Mouse (Mus musculus) liver, adult 2 months (tissue): Measurements from ENCODE around the gene Cd28.

Experiments used
- CTCF ChIP-seq: fragments of 200-500 bp; IDR thresholded peaks from 2 replicates; pipeline ENCODE4 v1.5.1; 2011; ENCODE audit warnings: low read depth, low read length, control low read depth
- POLR2A ChIP-seq: fragments of 200-500 bp; IDR thresholded peaks from 2 replicates; pipeline ENCODE4 v1.6.1; 2011; ENCODE audit warnings: low read length, control low read depth; ENCODE audit not compliant: insufficient read depth; ENCODE audit errors: extremely low read depth

- no peak for TF ChIP-seq CTCF
- no peak for TF ChIP-seq POLR2A
These were observed 31.7 kb downstream of the Cd28 start for GRCm38 (mm10) chr1:60748286-60748685.
